Mouse (Mus musculus): ENCODE measurements around the gene Crtc3. TPM values are rescaled to one million over a fixed set of nuclear protein-coding genes. Genes with fewer than 3 reads are reported as not detected.

Crtc3 gene
- total and polyA plus RNA-seq, 3 experiments: 13.6 to 71.9 (median 34.4) TPM

GRCm38 (mm10) chr7:80704066-80704465 lies 15.4 kb upstream of the Crtc3 start:
- DNase-seq (ENCODE audit: low spot score) (no peak), ATAC-seq (ENCODE audit: extremely low read depth, insufficient number of reproducible peaks, low FRiP score, poor library complexity, severe bottlenecking) (no peak)
- H3K27me3 ChIP-seq (ENCODE audit: insufficient read depth, low read length): no peaks in the 10 kb centered on the region
- H3K9me3 ChIP-seq (replicated peaks): no peaks in the 10 kb centered on the region
- no peak overlapping the region for H3K4me3 ChIP-seq (ENCODE audit: low read depth, low read length)
- no peak for TF ChIP-seq GATA2 (IDR thresholded peaks at IDR 0.05; ENCODE audit: borderline replicate concordance, low read depth, low read length)
- no peak for TF ChIP-seq TAL1 (conservative IDR thresholded peaks at IDR 0.05; ENCODE audit: low read depth, low read length)
- TF ChIP-seq GATA1 (IDR thresholded peaks at IDR 0.05; ENCODE audit: borderline replicate concordance, low read length): no peak
- no peak for TF ChIP-seq POLR2AphosphoS5 (IDR thresholded peaks at IDR 0.05; ENCODE audit: insufficient replicate concordance, low read depth, low read length)
- no peak for TF ChIP-seq CTCF (IDR thresholded peaks at IDR 0.05; ENCODE audit: low read depth, low read length)
- peaks cover 5% of the 10 kb centered on the region for H3K36me3 ChIP-seq (replicated peaks)
- H3K4me1 ChIP-seq (ENCODE audit: insufficient read depth, low read depth, low read length): peaks cover 33% of the 10 kb centered on the region

GRCm38 (mm10) chr7:80702510-80702909 lies 13.8 kb upstream of the Crtc3 start:
- no peaks in the 10 kb centered on the region for H3K27me3 ChIP-seq (ENCODE audit: insufficient read depth, low read length)
- TF ChIP-seq CTCF (IDR thresholded peaks at IDR 0.05; ENCODE audit: low read depth, low read length) (no peak), GATA1 (IDR thresholded peaks at IDR 0.05; ENCODE audit: borderline replicate concordance, low read length) (no peak), TAL1 (conservative IDR thresholded peaks at IDR 0.05; ENCODE audit: low read depth, low read length) (peak; percentile 21; the same call in 1 of the 2 replicates)
- H3K4me3 ChIP-seq (ENCODE audit: low read depth, low read length): no peak overlapping the region
- DNase-seq (ENCODE audit: low spot score): no peak
- H3K36me3 ChIP-seq (replicated peaks): no peaks in the 10 kb centered on the region
- no peak for ATAC-seq (ENCODE audit: extremely low read depth, insufficient number of reproducible peaks, low FRiP score, poor library complexity, severe bottlenecking)
- H3K4me1 ChIP-seq (ENCODE audit: insufficient read depth, low read depth, low read length): peaks cover 46% of the 10 kb centered on the region
- peaks cover 9% of the 10 kb centered on the region for H3K9me3 ChIP-seq (replicated peaks)

- TF ChIP-seq POLR2AphosphoS5 (IDR thresholded peaks at IDR 0.05; ENCODE audit: insufficient replicate concordance, low read depth, low read length): no peak
- no peak for TF ChIP-seq CTCF (IDR thresholded peaks at IDR 0.05; ENCODE audit: low read depth, low read length)
- no peak for TF ChIP-seq GATA2 (IDR thresholded peaks at IDR 0.05; ENCODE audit: borderline replicate concordance, low read depth, low read length)
- no peak for TF ChIP-seq GATA1 (IDR thresholded peaks at IDR 0.05; ENCODE audit: borderline replicate concordance, low read length)
- no peak for TF ChIP-seq TAL1 (conservative IDR thresholded peaks at IDR 0.05; ENCODE audit: low read depth, low read length)
- H3K9me3 ChIP-seq (replicated peaks): peaks cover 9% of the 10 kb centered on the region
- ATAC-seq (ENCODE audit: extremely low read depth, insufficient number of reproducible peaks, low FRiP score, poor library complexity, severe bottlenecking) (no peak), DNase-seq (ENCODE audit: low spot score) (no peak)
- no peaks in the 10 kb centered on the region for H3K36me3 ChIP-seq (replicated peaks)
- H3K27me3 ChIP-seq (ENCODE audit: insufficient read depth, low read length): no peaks in the 10 kb centered on the region
- no peak overlapping the region for H3K4me3 ChIP-seq (ENCODE audit: low read depth, low read length)
- H3K4me1 ChIP-seq (ENCODE audit: insufficient read depth, low read depth, low read length): peaks cover 72% of the 10 kb centered on the region
Observed at GRCm38 (mm10) chr7:80699709-80700108, 11.0 kb upstream of the Crtc3 start.

GRCm38 (mm10) chr7:80698940-80699339 lies 10.3 kb upstream of the Crtc3 start:
- Histone ChIP-seq H3K4me1 (ENCODE audit: insufficient read depth, low read depth, low read length) (peaks cover 69% of the 10 kb centered on the region), H3K36me3 (replicated peaks) (no peaks in the 10 kb centered on the region), H3K4me3 (ENCODE audit: low read depth, low read length) (no peak overlapping the region), H3K9me3 (replicated peaks) (peaks cover 9% of the 10 kb centered on the region), H3K27me3 (ENCODE audit: insufficient read depth, low read length) (no peaks in the 10 kb centered on the region)
- ATAC-seq (ENCODE audit: extremely low read depth, insufficient number of reproducible peaks, low FRiP score, poor library complexity, severe bottlenecking) (no peak), DNase-seq (ENCODE audit: low spot score) (no peak)
- TF ChIP-seq GATA1 (IDR thresholded peaks at IDR 0.05; ENCODE audit: borderline replicate concordance, low read length) (no peak), CTCF (IDR thresholded peaks at IDR 0.05; ENCODE audit: low read depth, low read length) (no peak), GATA2 (IDR thresholded peaks at IDR 0.05; ENCODE audit: borderline replicate concordance, low read depth, low read length) (no peak), POLR2AphosphoS5 (IDR thresholded peaks at IDR 0.05; ENCODE audit: insufficient replicate concordance, low read depth, low read length) (no peak), TAL1 (conservative IDR thresholded peaks at IDR 0.05; ENCODE audit: low read depth, low read length) (no peak)

- H3K36me3 ChIP-seq (replicated peaks): no peaks in the 10 kb centered on the region
- TF ChIP-seq POLR2AphosphoS5 (IDR thresholded peaks at IDR 0.05; ENCODE audit: insufficient replicate concordance, low read depth, low read length) (no peak), TAL1 (conservative IDR thresholded peaks at IDR 0.05; ENCODE audit: low read depth, low read length) (no peak), GATA2 (IDR thresholded peaks at IDR 0.05; ENCODE audit: borderline replicate concordance, low read depth, low read length) (no peak), GATA1 (IDR thresholded peaks at IDR 0.05; ENCODE audit: borderline replicate concordance, low read length) (no peak), CTCF (IDR thresholded peaks at IDR 0.05; ENCODE audit: low read depth, low read length) (no peak)
- H3K4me3 ChIP-seq (ENCODE audit: low read depth, low read length): no peak overlapping the region
- peaks cover 9% of the 10 kb centered on the region for H3K9me3 ChIP-seq (replicated peaks)
- ATAC-seq (ENCODE audit: extremely low read depth, insufficient number of reproducible peaks, low FRiP score, poor library complexity, severe bottlenecking) (no peak), DNase-seq (ENCODE audit: low spot score) (no peak)
- H3K27me3 ChIP-seq (ENCODE audit: insufficient read depth, low read length): no peaks in the 10 kb centered on the region
- H3K4me1 ChIP-seq (ENCODE audit: insufficient read depth, low read depth, low read length): peaks cover 59% of the 10 kb centered on the region
Observed at GRCm38 (mm10) chr7:80697859-80698258, 9.2 kb upstream of the Crtc3 start.

GRCm38 (mm10) chr7:80696903-80697302 lies 8.2 kb upstream of the Crtc3 start:
- H3K36me3 ChIP-seq (replicated peaks): no peaks in the 10 kb centered on the region
- DNase-seq (ENCODE audit: low spot score) (no peak), ATAC-seq (ENCODE audit: extremely low read depth, insufficient number of reproducible peaks, low FRiP score, poor library complexity, severe bottlenecking) (peak; percentile 78)
- H3K27me3 ChIP-seq (ENCODE audit: insufficient read depth, low read length): no peaks in the 10 kb centered on the region
- peaks cover 52% of the 10 kb centered on the region for H3K4me1 ChIP-seq (ENCODE audit: insufficient read depth, low read depth, low read length)
- H3K4me3 ChIP-seq (ENCODE audit: low read depth, low read length): no peak overlapping the region; the same call in 1 of the 2 replicates
- H3K9me3 ChIP-seq (replicated peaks): peaks cover 9% of the 10 kb centered on the region
- no peak for TF ChIP-seq GATA1 (IDR thresholded peaks at IDR 0.05; ENCODE audit: borderline replicate concordance, low read length)
- TF ChIP-seq GATA2 (IDR thresholded peaks at IDR 0.05; ENCODE audit: borderline replicate concordance, low read depth, low read length): no peak
- TF ChIP-seq CTCF (IDR thresholded peaks at IDR 0.05; ENCODE audit: low read depth, low read length): no peak
- TF ChIP-seq POLR2AphosphoS5 (IDR thresholded peaks at IDR 0.05; ENCODE audit: insufficient replicate concordance, low read depth, low read length): no peak
- TF ChIP-seq TAL1 (conservative IDR thresholded peaks at IDR 0.05; ENCODE audit: low read depth, low read length): no peak

Data from G1E (cell line).